Mouse (Mus musculus) hindbrain, embryonic 13.5 days (tissue): ENCODE results near the gene Rhbg. TPM values are rescaled to one million over a fixed set of nuclear protein-coding genes. Genes with fewer than 3 reads are reported as not detected.

ENCODE experiments used
- ATAC-seq: fragments of 200-750 bp; cut with Nextera tagmentation; 2 replicates; pipeline ENCODE4 v1.8.0; 2017; ENCODE audit warnings: moderate TSS enrichment; ENCODE audit not compliant: low FRiP score
- H3K27ac ChIP-seq: fragments of 300-500 bp; sonication (generic); 2 replicates; pipeline ENCODE4 v1.5.1; 2015; ENCODE audit warnings: inconsistent platforms, mild to moderate bottlenecking, moderate library complexity
- H3K27me3 ChIP-seq: fragments of 300-500 bp; sonication (generic); 2 replicates; pipeline ENCODE4 v1.6.1; 2015; ENCODE audit warnings: mild to moderate bottlenecking, inconsistent platforms
- H3K36me3 ChIP-seq: fragments of 300-500 bp; sonication (generic); 2 replicates; pipeline ENCODE4 v1.6.1; 2015; ENCODE audit warnings: mild to moderate bottlenecking, inconsistent platforms
- H3K4me1 ChIP-seq: fragments of 300-500 bp; sonication (generic); replicated peaks from 2 replicates; pipeline ENCODE4 v1.6.1; 2015; ENCODE audit warnings: inconsistent platforms
- H3K4me2 ChIP-seq: fragments of 300-500 bp; sonication (generic); 2 replicates; pipeline ENCODE4 v1.6.1; 2015; ENCODE audit warnings: inconsistent platforms, mild to moderate bottlenecking, moderate library complexity
- H3K4me3 ChIP-seq: fragments of 300-500 bp; sonication (generic); 2 replicates; pipeline ENCODE4 v1.5.1; 2015; ENCODE audit warnings: mild to moderate bottlenecking, inconsistent platforms
- H3K9ac ChIP-seq: fragments of 300-500 bp; sonication (generic); 2 replicates; pipeline ENCODE4 v1.6.1; 2015; ENCODE audit warnings: mild to moderate bottlenecking, inconsistent platforms
- H3K9me3 ChIP-seq: fragments of 300-500 bp; sonication (generic); 2 replicates; pipeline ENCODE4 v1.6.1; 2016; ENCODE audit warnings: inconsistent platforms
- WGBS: fragments of 180-500 bp; shearing (Covaris S2); methylation state at CpG from one replicate; pipeline ENCODE4 v1.1.7; 2015; 5-methylcytosine and 5-hydroxymethylcytosine counted together
- polyA plus RNA-seq: library from polyadenylated mRNA; unstranded; fragments of >200 nt; fragmentation: Nextera tagmentation; extraction: Ambion mirVana; gene quantifications from 2 replicates; pipeline ENCODE4 v1.2.1, GENCODE M21; 2015

The Rhbg gene
- polyA plus RNA-seq, 1 experiment from 2014 or later, result 0.32 TPM

- H3K4me1 ChIP-seq, result peaks cover 59% of the 10 kb centered on the region
- peak overlapping the region; percentile 99 for H3K9ac ChIP-seq
- peak overlapping the region; percentile 75 for H3K4me3 ChIP-seq
- H3K27ac ChIP-seq, result peak overlapping the region; percentile 99
- H3K9me3 ChIP-seq, result no peaks in the 10 kb centered on the region
- H3K36me3 ChIP-seq, result peaks cover 19% of the 10 kb centered on the region
- no peak for ATAC-seq
- peaks cover 57% of the 10 kb centered on the region for H3K27me3 ChIP-seq
- WGBS, result 6% methylated on average over 1 of the region's 1 CpGs
- H3K4me2 ChIP-seq, result peak overlapping the region; percentile 86
These were observed 42.2 kb downstream of the Rhbg start for GRCm38 (mm10) chr3:88212356-88212755.

DNA sequence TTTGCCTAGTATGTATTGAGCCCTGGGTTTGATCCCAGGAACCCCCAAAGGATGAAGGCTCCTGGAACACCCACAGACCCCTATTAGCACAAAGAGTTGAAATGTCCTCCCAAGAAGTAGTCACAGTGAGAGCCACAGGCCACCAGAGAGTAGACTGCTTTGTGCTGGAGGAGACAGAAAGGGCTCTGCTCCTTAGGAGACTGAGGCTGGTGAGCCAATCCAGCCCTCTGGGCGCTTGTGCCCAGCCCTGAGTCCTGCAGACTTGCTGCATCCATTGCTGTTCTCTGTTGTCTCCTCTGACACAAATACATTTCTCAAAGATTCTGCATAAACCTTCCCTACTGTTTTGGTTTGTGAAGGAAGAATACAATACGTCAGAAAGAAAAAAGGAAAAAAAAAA is 43.6 kb downstream of the Rhbg start:
- H3K9ac ChIP-seq, result peak overlapping the region; percentile 99
- ATAC-seq, result no peak
- H3K4me2 ChIP-seq, result peak overlapping the region; percentile 86
- WGBS, result 14% methylated on average over 2 of the region's 2 CpGs
- peaks cover 19% of the 10 kb centered on the region for H3K36me3 ChIP-seq
- peaks cover 56% of the 10 kb centered on the region for H3K4me1 ChIP-seq
- H3K9me3 ChIP-seq, result no peaks in the 10 kb centered on the region
- peaks cover 64% of the 10 kb centered on the region for H3K27me3 ChIP-seq
- peak overlapping the region; percentile 99 for H3K27ac ChIP-seq
- H3K4me3 ChIP-seq, result peak overlapping the region; percentile 75

- peaks cover 59% of the 10 kb centered on the region for H3K4me1 ChIP-seq
- peak overlapping the region; percentile 75 for H3K4me3 ChIP-seq
- H3K4me2 ChIP-seq, result peak overlapping the region; percentile 86
- H3K36me3 ChIP-seq, result peaks cover 12% of the 10 kb centered on the region
- no peak for ATAC-seq
- no peaks in the 10 kb centered on the region for H3K9me3 ChIP-seq
- H3K9ac ChIP-seq, result peak overlapping the region; percentile 99
- H3K27me3 ChIP-seq, result peaks cover 63% of the 10 kb centered on the region
- WGBS, result 13% methylated on average over 2 of the region's 2 CpGs
- peak overlapping the region; percentile 99 for H3K27ac ChIP-seq
These were observed 44.4 kb downstream of the Rhbg start for GRCm38 (mm10) chr3:88210121-88210520.

GRCm38 (mm10) chr3:88209306-88209705 is 45.2 kb downstream of the Rhbg start:
- peaks cover 62% of the 10 kb centered on the region for H3K27me3 ChIP-seq
- H3K4me1 ChIP-seq, result peaks cover 59% of the 10 kb centered on the region
- H3K36me3 ChIP-seq, result 0 out of 2 replicates have a peak, but pooled peaks cover 4% of the 10 kb centered on the region
- no peaks in the 10 kb centered on the region for H3K9me3 ChIP-seq
- H3K9ac ChIP-seq, result peak overlapping the region; percentile 99
- WGBS, result 3% methylated on average over 6 of the region's 6 CpGs
- no peak for ATAC-seq
- H3K4me2 ChIP-seq, result peak overlapping the region; percentile 86
- H3K27ac ChIP-seq, result peak overlapping the region; percentile 99
- H3K4me3 ChIP-seq, result peak overlapping the region; percentile 75

GRCm38 (mm10) chr3:88208226-88208720 is 46.2 kb downstream of the Rhbg start:
- Histone ChIP-seq H3K4me3 (peak overlapping the region; percentile 75), H3K4me2 (peak overlapping the region; percentile 86), H3K36me3 (0 out of 2 replicates have a peak, but pooled peaks cover 4% of the 10 kb centered on the region), H3K4me1 (peaks cover 65% of the 10 kb centered on the region), H3K27ac (peak overlapping the region; percentile 99), H3K9me3 (no peaks in the 10 kb centered on the region), H3K27me3 (peaks cover 65% of the 10 kb centered on the region), H3K9ac (peak overlapping the region; percentile 99)
- WGBS, result 7% methylated on average over 3 of the region's 3 CpGs
- ATAC-seq, result no peak

DNA sequence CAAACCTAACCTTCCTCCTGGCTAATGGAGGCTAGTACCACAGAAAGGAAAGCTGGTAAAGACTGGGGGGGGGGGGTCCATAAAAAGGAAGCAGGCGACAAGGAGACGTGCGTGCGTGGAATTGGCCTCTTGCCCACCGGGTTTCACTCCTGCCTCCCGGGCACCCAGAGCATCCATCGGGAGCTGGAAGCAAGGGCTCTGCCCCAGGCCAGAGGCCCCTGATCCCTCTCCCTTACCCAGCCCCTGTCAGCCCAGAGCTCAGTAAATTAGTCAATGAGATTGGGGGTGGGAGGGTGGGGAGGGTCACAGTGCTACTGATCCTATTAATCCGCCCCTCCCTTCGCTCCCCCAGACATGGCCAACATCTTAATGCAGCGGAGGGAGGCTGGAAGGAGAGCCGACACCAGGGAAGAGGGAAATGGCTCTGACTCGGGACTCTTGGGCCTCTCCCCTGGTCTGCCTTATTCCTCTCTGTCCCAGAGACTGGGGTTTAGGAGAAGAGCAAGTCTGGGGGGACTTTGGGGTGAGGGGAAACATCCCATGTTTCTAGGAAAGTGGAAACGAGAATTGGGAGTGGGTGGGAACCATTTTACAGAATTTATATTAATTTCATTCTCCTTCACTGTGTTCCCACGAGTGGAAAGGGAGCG is 46.9 kb downstream of the Rhbg start:
- H3K4me1 ChIP-seq, result peaks cover 65% of the 10 kb centered on the region
- no peak for ATAC-seq
- peaks cover 66% of the 10 kb centered on the region for H3K27me3 ChIP-seq

GRCm38 (mm10) chr3:88206901-88207371 is 47.6 kb downstream of the Rhbg start:
- Histone ChIP-seq H3K27me3 (peaks cover 66% of the 10 kb centered on the region), H3K4me2 (peak overlapping the region; percentile 86), H3K9ac (peak overlapping the region; percentile 99), H3K9me3 (no peaks in the 10 kb centered on the region), H3K27ac (peak overlapping the region; percentile 99), H3K36me3 (0 out of 2 replicates have a peak, but pooled peaks cover 4% of the 10 kb centered on the region), H3K4me3 (peak overlapping the region; percentile 75), H3K4me1 (peaks cover 65% of the 10 kb centered on the region)
- WGBS, result 0% methylated on average over 14 of the region's 14 CpGs
- ATAC-seq, result peak; percentile 41

More for the DNA sequence above, 46.9 kb downstream of the Rhbg start:
- Histone ChIP-seq H3K9me3 (no peaks in the 10 kb centered on the region), H3K27ac (peak overlapping the region; percentile 99), H3K9ac (peak overlapping the region; percentile 99), H3K4me2 (peak overlapping the region; percentile 86), H3K4me3 (peak overlapping the region; percentile 75), H3K36me3 (0 out of 2 replicates have a peak, but pooled peaks cover 4% of the 10 kb centered on the region)
- under 1% methylated on average over 15 of the region's 15 CpGs for WGBS

DNA sequence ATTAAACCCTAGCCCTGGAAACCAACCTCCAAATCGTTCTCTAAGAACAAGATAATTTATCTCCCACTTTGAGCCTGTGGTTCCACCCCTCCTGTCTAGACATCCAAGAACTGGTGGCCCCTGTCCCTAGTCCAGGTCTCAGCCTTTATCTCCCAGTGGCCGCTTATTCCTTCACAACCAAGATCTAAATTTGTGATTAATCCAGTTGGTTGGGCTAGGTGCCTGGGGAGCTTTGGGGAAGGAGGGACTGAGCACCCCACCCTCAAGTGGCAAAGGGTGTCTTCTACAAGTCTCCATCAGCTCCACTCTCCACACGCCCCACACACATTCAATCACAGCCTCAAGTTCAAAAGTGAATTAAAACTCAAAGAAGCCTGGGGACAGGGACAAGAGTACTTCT is 48.0 kb downstream of the Rhbg start:
- peak; percentile 20 for ATAC-seq
- WGBS, result 1% methylated on average over 3 of the region's 3 CpGs
- Histone ChIP-seq H3K36me3 (0 out of 2 replicates have a peak, but pooled peaks cover 4% of the 10 kb centered on the region), H3K27me3 (peaks cover 68% of the 10 kb centered on the region), H3K4me2 (peak overlapping the region; percentile 86), H3K4me1 (peaks cover 65% of the 10 kb centered on the region), H3K27ac (peak overlapping the region; percentile 99), H3K9me3 (no peaks in the 10 kb centered on the region), H3K4me3 (peak overlapping the region; percentile 75), H3K9ac (peak overlapping the region; percentile 99)

- 3% methylated on average over 8 of the region's 8 CpGs for WGBS
- peak overlapping the region; percentile 75 for H3K4me3 ChIP-seq
- H3K9me3 ChIP-seq, result no peaks in the 10 kb centered on the region
- peaks cover 65% of the 10 kb centered on the region for H3K27me3 ChIP-seq
- peak overlapping the region; percentile 99 for H3K9ac ChIP-seq
- peak; percentile 72 for ATAC-seq
- peak overlapping the region; percentile 86 for H3K4me2 ChIP-seq
- peaks cover 66% of the 10 kb centered on the region for H3K4me1 ChIP-seq
- H3K27ac ChIP-seq, result peak overlapping the region; percentile 99
- 0 out of 2 replicates have a peak, but pooled peaks cover 4% of the 10 kb centered on the region for H3K36me3 ChIP-seq
These were observed 48.7 kb downstream of the Rhbg start for GRCm38 (mm10) chr3:88205563-88206491.

GRCm38 (mm10) chr3:88205176-88205562 is 49.3 kb downstream of the Rhbg start:
- WGBS, result 2% methylated on average over 4 of the region's 4 CpGs
- H3K4me3 ChIP-seq, result 0 out of 2 replicates have a peak overlapping the region, but pooled peaks have one; percentile 12
- peak overlapping the region; percentile 99 for H3K27ac ChIP-seq
- no peaks in the 10 kb centered on the region for H3K9me3 ChIP-seq
- H3K27me3 ChIP-seq, result peaks cover 64% of the 10 kb centered on the region
- 0 out of 2 replicates have a peak, but pooled peaks cover 1% of the 10 kb centered on the region for H3K36me3 ChIP-seq
- H3K9ac ChIP-seq, result peak overlapping the region; percentile 99
- ATAC-seq, result peak; percentile 16
- peak overlapping the region; percentile 86 for H3K4me2 ChIP-seq
- H3K4me1 ChIP-seq, result peaks cover 66% of the 10 kb centered on the region

- Histone ChIP-seq H3K9ac (peak overlapping the region; percentile 99), H3K36me3 (no peaks in the 10 kb centered on the region), H3K4me3 (no peak overlapping the region), H3K4me2 (peak overlapping the region; percentile 86), H3K9me3 (no peaks in the 10 kb centered on the region), H3K4me1 (peaks cover 66% of the 10 kb centered on the region), H3K27me3 (peaks cover 60% of the 10 kb centered on the region), H3K27ac (peak overlapping the region; percentile 99)
- WGBS, result 12% methylated on average over 1 of the region's 1 CpGs
- no peak for ATAC-seq
These were observed 49.8 kb downstream of the Rhbg start for GRCm38 (mm10) chr3:88204751-88205150.
